Mouse (Mus musculus) ovary, postnatal 36 days (tissue): ENCODE measurements around the gene Olfr1387.
"Not testable (repeated sequence)": the region's sequence is repeated elsewhere in the genome, so short reads cannot be mapped to it uniquely, and the experiment has no call there.

Experiments
- DNase-seq: peaks from one replicate; pipeline ENCODE4 v3.0.0; 2022; ENCODE audit warnings: low spot score, mixed read lengths

Gene Olfr1387

DNA sequence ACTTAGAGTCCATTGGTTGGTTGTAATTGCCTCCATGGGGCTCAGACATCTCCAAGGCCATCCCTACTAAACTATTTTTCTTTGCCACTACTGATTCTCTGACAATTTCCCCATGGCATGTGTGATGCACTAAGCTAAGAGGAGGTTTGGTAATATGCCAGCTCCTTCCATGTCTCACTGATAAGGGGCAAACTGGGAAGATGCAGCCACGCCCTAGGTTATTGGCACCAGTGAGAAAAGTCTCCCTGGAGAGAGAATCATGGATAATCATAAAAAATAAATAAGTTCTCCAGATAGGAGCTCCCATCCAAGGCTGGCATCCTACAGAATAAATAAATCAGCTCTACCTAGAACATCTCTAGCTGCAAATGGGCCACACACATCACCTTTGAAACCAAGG lies at the start of gene Olfr1387:
TSS of gene Olfr1387 (plus strand) at position 301 of the 400 bp plus-strand sequence.
- no peak for DNase-seq

DNA sequence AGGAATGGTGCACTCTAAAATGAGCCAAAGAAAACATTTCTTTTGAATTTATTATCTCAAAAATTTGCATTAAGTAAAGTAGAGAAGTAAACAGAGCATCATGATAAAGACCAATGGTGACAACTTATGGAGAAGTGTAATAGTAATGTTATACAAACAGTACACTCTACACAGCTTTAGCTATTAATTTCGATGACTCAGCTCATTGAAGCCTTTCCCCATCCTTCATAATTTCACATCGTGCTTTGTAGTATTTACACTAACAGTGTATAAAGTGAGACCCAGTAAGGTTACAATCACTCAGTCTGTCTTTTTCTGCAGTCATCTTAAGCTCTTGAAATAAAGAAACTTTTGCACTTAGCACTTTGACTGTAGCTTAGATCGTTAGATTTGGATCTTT lies 48.4 kb upstream of the Olfr1387 start:
- DNase-seq: no peak

- DNase-seq: no peak
These were observed 44.6 kb upstream of the Olfr1387 start for GRCm38 (mm10) chr11:49410540-49410939.

- DNase-seq: no peak
These were observed 32.4 kb upstream of the Olfr1387 start, which contains the start of gene Olfr1389 for GRCm38 (mm10) chr11:49422767-49423166. Gene Olfr1389 (plus strand): TSS chr11:49423067.

GRCm38 (mm10) chr11:49425257-49425927 lies 29.8 kb upstream of the Olfr1387 start:
- DNase-seq: no peak

DNA sequence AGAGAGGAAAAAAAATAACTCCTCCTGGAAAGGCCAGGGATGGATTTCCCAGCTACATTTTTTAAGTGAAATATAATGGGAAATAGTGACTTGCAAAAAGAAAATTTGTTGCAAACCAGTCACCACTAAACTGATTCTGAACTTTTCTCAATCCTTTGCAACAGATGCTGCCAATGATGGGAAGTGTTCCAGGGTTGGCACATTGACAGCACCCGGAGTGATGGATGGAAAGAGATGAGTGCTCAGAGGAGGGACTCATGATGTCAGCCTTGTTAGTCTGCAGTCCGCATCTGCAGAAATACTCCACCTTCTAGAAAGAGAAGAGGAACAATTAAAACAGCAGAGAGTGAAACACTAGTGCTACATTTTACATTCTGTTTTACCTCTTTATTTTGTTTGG lies 25.5 kb upstream of the Olfr1387 start:
- DNase-seq: no peak

DNA sequence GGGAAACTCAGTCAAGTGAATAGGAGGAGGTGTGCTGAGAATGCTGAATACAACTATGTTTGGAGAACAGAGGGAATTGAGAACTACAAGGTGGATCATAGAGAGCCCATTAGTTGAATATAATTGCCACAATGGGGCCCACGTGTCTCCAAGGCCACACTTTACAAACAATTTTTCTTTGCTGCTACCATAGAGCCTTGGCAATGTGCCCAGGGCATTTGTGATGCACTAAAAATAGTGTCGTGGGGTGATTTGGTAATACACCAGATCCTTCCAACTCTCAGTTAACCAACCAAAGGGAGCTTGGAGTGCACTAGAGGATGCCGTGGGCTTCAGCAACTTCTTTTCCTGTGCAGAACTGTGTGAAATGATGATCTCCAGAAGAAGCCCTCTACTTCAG lies 18.7 kb upstream of the Olfr1387 start, which contains the start of gene Olfr1388:
TSS of gene Olfr1388 (plus strand) at position 214 of the 400 bp plus-strand sequence.
- DNase-seq: no peak

DNA sequence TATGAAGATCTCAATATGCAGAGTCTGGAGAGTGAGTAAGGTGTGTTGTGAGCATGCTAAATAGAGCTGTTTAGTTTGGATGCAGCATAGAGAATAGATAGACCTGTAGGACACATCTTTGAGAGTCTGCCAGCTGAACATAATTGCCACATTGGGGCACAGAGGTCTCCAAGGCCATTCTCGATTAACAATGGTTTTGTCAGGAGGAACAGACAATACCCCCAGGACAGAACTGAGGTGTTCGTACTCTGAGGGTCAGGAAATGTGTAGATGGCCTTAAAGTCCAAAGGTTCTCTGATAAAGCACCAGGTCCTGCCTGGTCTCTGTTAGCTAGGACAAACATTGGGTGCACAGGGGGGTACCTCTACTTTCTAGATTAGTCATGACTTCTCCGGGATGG lies 9.6 kb downstream of the Olfr1387 start, which contains the start of gene Olfr1386:
TSS of gene Olfr1386 (plus strand) at position 301 of the 400 bp plus-strand sequence.
- DNase-seq: not testable (repeated sequence)

DNA sequence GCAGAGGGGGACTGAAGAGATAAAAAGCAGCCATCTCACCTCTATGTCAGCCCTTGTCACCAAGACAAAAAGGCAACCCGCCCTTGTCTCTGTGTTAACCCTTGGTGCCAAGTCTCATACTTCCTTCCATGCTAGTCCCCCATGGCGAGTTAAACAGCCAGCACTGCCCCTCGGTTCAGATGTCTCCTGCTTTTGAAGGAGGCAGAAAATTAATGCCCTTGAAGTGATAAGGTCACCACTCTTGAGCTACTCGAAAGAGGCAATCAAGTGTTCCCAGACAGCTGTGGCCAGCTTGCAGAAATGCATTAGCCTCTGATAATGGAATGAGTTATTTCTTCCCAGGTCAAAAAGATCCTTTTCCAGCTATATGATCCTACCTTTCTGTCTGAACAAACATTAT lies 30.8 kb downstream of the Olfr1387 start:
- no peak for DNase-seq

- DNase-seq: not testable (repeated sequence)
These were observed 33.6 kb downstream of the Olfr1387 start, which contains the start of gene Olfr1385 for GRCm38 (mm10) chr11:49488770-49489169. Gene Olfr1385 (plus strand): TSS chr11:49489070.
